Mouse (Mus musculus): ENCODE measurements around the gene Echs1. TPM values are rescaled to one million over a fixed set of nuclear protein-coding genes. Genes with fewer than 3 reads are reported as not detected.

Gene Echs1
- polyA plus RNA-seq, 1 experiment from 2014 or later: 186 TPM

- no peak for ATAC-seq (ENCODE audit: low FRiP score, low TSS enrichment)
These were observed 8.1 kb upstream of the Echs1 start for GRCm38 (mm10) chr7:140124382-140124781.

GRCm38 (mm10) chr7:140122765-140123164 lies 6.5 kb upstream of the Echs1 start:
- Histone ChIP-seq H3K27me3 (ENCODE audit: control insufficient read depth, insufficient read depth, low read length) (no peaks in the 10 kb centered on the region), H3K4me1 (ENCODE audit: control insufficient read depth, insufficient read depth, low read length) (peaks cover 4% of the 10 kb centered on the region), H3K27ac (ENCODE audit: low read depth, low read length) (no peak overlapping the region), H3K9me3 (ENCODE audit: control insufficient read depth, low read length) (no peaks in the 10 kb centered on the region), H3K4me3 (ENCODE audit: low read length) (no peak overlapping the region), H3K9ac (ENCODE audit: low read depth, low read length) (no peak overlapping the region), H3K4me2 (replicated peaks; ENCODE audit: low read depth, low read length) (no peak overlapping the region), H3K36me3 (ENCODE audit: control insufficient read depth, insufficient read depth, low read length) (no peaks in the 10 kb centered on the region)
- no peak for ATAC-seq (ENCODE audit: low FRiP score, low TSS enrichment)
- 43% methylated on average over 4 of the region's 4 CpGs for WGBS

More at GRCm38 (mm10) chr7:140124382-140124781, 8.1 kb upstream of the Echs1 start:
- Histone ChIP-seq H3K27me3 (ENCODE audit: control insufficient read depth, insufficient read depth, low read length) (no peaks in the 10 kb centered on the region), H3K4me2 (replicated peaks; ENCODE audit: low read depth, low read length) (no peak overlapping the region), H3K4me1 (ENCODE audit: control insufficient read depth, insufficient read depth, low read length) (peaks cover 4% of the 10 kb centered on the region), H3K9ac (ENCODE audit: low read depth, low read length) (no peak overlapping the region), H3K4me3 (ENCODE audit: low read length) (no peak overlapping the region), H3K36me3 (ENCODE audit: control insufficient read depth, insufficient read depth, low read length) (peaks cover 4% of the 10 kb centered on the region; the same call in 1 of the 2 replicates), H3K9me3 (ENCODE audit: control insufficient read depth, low read length) (no peaks in the 10 kb centered on the region), H3K27ac (ENCODE audit: low read depth, low read length) (no peak overlapping the region)
- 95% methylated on average over 1 of the region's 1 CpGs for WGBS

GRCm38 (mm10) chr7:140121338-140121910 lies 5.1 kb upstream of the Echs1 start:
- no peak overlapping the region for H3K4me3 ChIP-seq (ENCODE audit: low read length)
- H3K36me3 ChIP-seq (ENCODE audit: control insufficient read depth, insufficient read depth, low read length): no peaks in the 10 kb centered on the region
- no peak overlapping the region for H3K4me2 ChIP-seq (replicated peaks; ENCODE audit: low read depth, low read length)
- no peak overlapping the region for H3K27ac ChIP-seq (ENCODE audit: low read depth, low read length)
- H3K9ac ChIP-seq (ENCODE audit: low read depth, low read length): no peak overlapping the region
- no peak for ATAC-seq (ENCODE audit: low FRiP score, low TSS enrichment)
- 85% methylated on average over 13 of the region's 13 CpGs for WGBS
- no peaks in the 10 kb centered on the region for H3K27me3 ChIP-seq (ENCODE audit: control insufficient read depth, insufficient read depth, low read length)
- H3K4me1 ChIP-seq (ENCODE audit: control insufficient read depth, insufficient read depth, low read length): peaks cover 4% of the 10 kb centered on the region; the same call in 1 of the 2 replicates
- no peaks in the 10 kb centered on the region for H3K9me3 ChIP-seq (ENCODE audit: control insufficient read depth, low read length)

GRCm38 (mm10) chr7:140120484-140120883 lies 4.2 kb upstream of the Echs1 start:
- ATAC-seq (ENCODE audit: low FRiP score, low TSS enrichment): no peak
- no peaks in the 10 kb centered on the region for H3K27me3 ChIP-seq (ENCODE audit: control insufficient read depth, insufficient read depth, low read length)
- no peaks in the 10 kb centered on the region for H3K36me3 ChIP-seq (ENCODE audit: control insufficient read depth, insufficient read depth, low read length)
- no peaks in the 10 kb centered on the region for H3K9me3 ChIP-seq (ENCODE audit: control insufficient read depth, low read length)
- peaks cover 4% of the 10 kb centered on the region; the same call in 1 of the 2 replicates for H3K4me1 ChIP-seq (ENCODE audit: control insufficient read depth, insufficient read depth, low read length)
- H3K4me3 ChIP-seq (ENCODE audit: low read length): no peak overlapping the region
- H3K27ac ChIP-seq (ENCODE audit: low read depth, low read length): no peak overlapping the region
- no peak overlapping the region for H3K4me2 ChIP-seq (replicated peaks; ENCODE audit: low read depth, low read length)
- 89% methylated on average over 2 of the region's 2 CpGs for WGBS
- H3K9ac ChIP-seq (ENCODE audit: low read depth, low read length): no peak overlapping the region

GRCm38 (mm10) chr7:140115583-140116328 lies 520 bp downstream of the Echs1 start, which contains the start of gene Paox:
Gene Paox, plus strand, starts transcription at chr7:140115799.
- Histone ChIP-seq H3K4me2 (replicated peaks; ENCODE audit: low read depth, low read length) (peak within 1 kb of the TSS; percentile 70), H3K4me1 (ENCODE audit: control insufficient read depth, insufficient read depth, low read length) (no peaks in the 10 kb centered on the region), H3K36me3 (ENCODE audit: control insufficient read depth, insufficient read depth, low read length) (peaks cover 20% of the 10 kb centered on the region), H3K9ac (ENCODE audit: low read depth, low read length) (peak within 1 kb of the TSS; percentile 81), H3K27ac (ENCODE audit: low read depth, low read length) (peak within 1 kb of the TSS; percentile 88), H3K27me3 (ENCODE audit: control insufficient read depth, insufficient read depth, low read length) (no peaks in the 10 kb centered on the region), H3K4me3 (ENCODE audit: low read length) (peak within 1 kb of the TSS; percentile 81), H3K9me3 (ENCODE audit: control insufficient read depth, low read length) (no peaks in the 10 kb centered on the region)
- 1% methylated on average over 23 of the region's 23 CpGs for WGBS
- ATAC-seq (ENCODE audit: low FRiP score, low TSS enrichment): peak; percentile 75

GRCm38 (mm10) chr7:140111943-140112342 lies 4.3 kb downstream of the Echs1 start:
- peaks cover 57% of the 10 kb centered on the region for H3K36me3 ChIP-seq (ENCODE audit: control insufficient read depth, insufficient read depth, low read length)
- WGBS: 80% methylated on average over 3 of the region's 3 CpGs
- no peak overlapping the region for H3K4me3 ChIP-seq (ENCODE audit: low read length)

GRCm38 (mm10) chr7:140104009-140104408 lies 12.3 kb downstream of the Echs1 start:
- no peaks in the 10 kb centered on the region for H3K27me3 ChIP-seq (ENCODE audit: control insufficient read depth, insufficient read depth, low read length)
- H3K9me3 ChIP-seq (ENCODE audit: control insufficient read depth, low read length): no peaks in the 10 kb centered on the region
- ATAC-seq (ENCODE audit: low FRiP score, low TSS enrichment): no peak
- H3K4me3 ChIP-seq (ENCODE audit: low read length): no peak overlapping the region
- peaks cover 7% of the 10 kb centered on the region; the same call in 1 of the 2 replicates for H3K4me1 ChIP-seq (ENCODE audit: control insufficient read depth, insufficient read depth, low read length)
- no peak overlapping the region for H3K9ac ChIP-seq (ENCODE audit: low read depth, low read length)
- no peak overlapping the region for H3K27ac ChIP-seq (ENCODE audit: low read depth, low read length)
- peaks cover 36% of the 10 kb centered on the region for H3K36me3 ChIP-seq (ENCODE audit: control insufficient read depth, insufficient read depth, low read length)
- 68% methylated on average over 4 of the region's 4 CpGs for WGBS
- H3K4me2 ChIP-seq (replicated peaks; ENCODE audit: low read depth, low read length): no peak overlapping the region

More at GRCm38 (mm10) chr7:140111943-140112342, 4.3 kb downstream of the Echs1 start:
- H3K27ac ChIP-seq (ENCODE audit: low read depth, low read length): no peak overlapping the region
- no peaks in the 10 kb centered on the region for H3K4me1 ChIP-seq (ENCODE audit: control insufficient read depth, insufficient read depth, low read length)
- no peak for ATAC-seq (ENCODE audit: low FRiP score, low TSS enrichment)
- no peak overlapping the region for H3K4me2 ChIP-seq (replicated peaks; ENCODE audit: low read depth, low read length)
- no peaks in the 10 kb centered on the region for H3K27me3 ChIP-seq (ENCODE audit: control insufficient read depth, insufficient read depth, low read length)
- H3K9ac ChIP-seq (ENCODE audit: low read depth, low read length): no peak overlapping the region
- no peaks in the 10 kb centered on the region for H3K9me3 ChIP-seq (ENCODE audit: control insufficient read depth, low read length)

GRCm38 (mm10) chr7:140101993-140102860 lies 14.0 kb downstream of the Echs1 start, which contains the start of gene Fuom:
Gene Fuom, minus strand, starts transcription at chr7:140102441.
- Histone ChIP-seq H3K4me1 (ENCODE audit: control insufficient read depth, insufficient read depth, low read length) (peaks cover 7% of the 10 kb centered on the region; the same call in 1 of the 2 replicates), H3K36me3 (ENCODE audit: control insufficient read depth, insufficient read depth, low read length) (peaks cover 18% of the 10 kb centered on the region), H3K4me3 (ENCODE audit: low read length) (peak within 1 kb of the TSS; percentile 36), H3K4me2 (replicated peaks; ENCODE audit: low read depth, low read length) (peak within 1 kb of the TSS; percentile 55), H3K9me3 (ENCODE audit: control insufficient read depth, low read length) (no peaks in the 10 kb centered on the region), H3K9ac (ENCODE audit: low read depth, low read length) (peak within 1 kb of the TSS; percentile 40), H3K27me3 (ENCODE audit: control insufficient read depth, insufficient read depth, low read length) (no peaks in the 10 kb centered on the region), H3K27ac (ENCODE audit: low read depth, low read length) (no peak within 1 kb of the TSS)
- 1% methylated on average over 30 of the region's 30 CpGs for WGBS
- ATAC-seq (ENCODE audit: low FRiP score, low TSS enrichment): peak; percentile 94
